Mouse (Mus musculus) heart, postnatal 0 days (tissue): ENCODE results near the gene Rita1. TPM values are rescaled to one million over a fixed set of nuclear protein-coding genes. Genes with fewer than 3 reads are reported as not detected.

Experiments
- ATAC-seq: fragments of 200-750 bp; cut with Nextera tagmentation; 2 replicates; pipeline ENCODE4 v1.8.0; 2017; ENCODE audit warnings: low read depth, moderate number of reproducible peaks, moderate library complexity; ENCODE audit not compliant: insufficient read depth
- DNase-seq: peaks from one replicate; pipeline ENCODE4 v3.0.0-alpha.2; 2016; ENCODE audit warnings: low spot score
- H3K27ac ChIP-seq: fragments of 300-500 bp; sonication (generic); 2 replicates; pipeline ENCODE4 v1.5.1; 2014; ENCODE audit warnings: low read depth, mild to moderate bottlenecking
- H3K27me3 ChIP-seq: fragments of 300-500 bp; sonication (generic); 2 replicates; pipeline ENCODE4 v1.6.1; 2014; ENCODE audit warnings: low read length, mixed read lengths; ENCODE audit not compliant: control insufficient read depth, insufficient read depth
- H3K36me3 ChIP-seq: fragments of 300-500 bp; sonication (generic); replicated peaks from 2 replicates; pipeline ENCODE4 v1.6.1; 2014; ENCODE audit warnings: low read length, mixed read lengths; ENCODE audit not compliant: control insufficient read depth, insufficient read depth
- H3K4me1 ChIP-seq: fragments of 300-500 bp; sonication (generic); 2 replicates; pipeline ENCODE4 v1.6.1; 2014; ENCODE audit warnings: antibody characterized with exemption; ENCODE audit not compliant: control insufficient read depth, insufficient read depth
- H3K4me2 ChIP-seq: fragments of 300-500 bp; sonication (generic); 2 replicates; pipeline ENCODE4 v1.6.1; 2014; ENCODE audit warnings: low read depth, mild to moderate bottlenecking, low read length, moderate library complexity
- H3K4me3 ChIP-seq: fragments of 300-500 bp; sonication (generic); 2 replicates; pipeline ENCODE4 v1.5.1; 2014; ENCODE audit warnings: low read depth, low read length
- H3K9ac ChIP-seq: fragments of 300-500 bp; sonication (generic); replicated peaks from 2 replicates; pipeline ENCODE4 v1.6.1; 2014; ENCODE audit warnings: low read depth, low read length, mixed read lengths
- H3K9me3 ChIP-seq: fragments of 300-500 bp; sonication (generic); replicated peaks from 2 replicates; pipeline ENCODE4 v1.6.1; 2016; ENCODE audit warnings: low read length; ENCODE audit not compliant: control insufficient read depth
- CTCF ChIP-seq: IDR thresholded peaks from 2 replicates; pipeline ENCODE4 v1.5.1; 2016; ENCODE audit warnings: antibody characterized with exemption, control low read depth, low read depth
- EP300 ChIP-seq: IDR thresholded peaks from 2 replicates; pipeline ENCODE4 v1.6.1; 2016; ENCODE audit warnings: antibody characterized with exemption, low read depth
- WGBS: fragments of 180-500 bp; shearing (Covaris S2); extraction: QIAGEN DNeasy Blood & Tissue Kit; methylation state at CpG from one replicate; pipeline ENCODE4 v1.1.7; 2014; 5-methylcytosine and 5-hydroxymethylcytosine counted together
- polyA plus RNA-seq: library from polyadenylated mRNA; unstranded; fragments of >200 nt; fragmentation: Nextera tagmentation; extraction: Ambion mirVana; gene quantifications from 2 replicates; pipeline ENCODE4 v1.2.1, GENCODE M21; 2015
- total RNA-seq: library from RNA; depleted of rRNA; stranded (reverse); fragments of >200 nt; gene quantifications from 2 replicates; pipeline ENCODE4 v1.2.3, GENCODE M21; 2014; ENCODE audit warnings: low replicate concordance

The Rita1 gene
- total and polyA plus RNA-seq, 2 experiments from 2014 or later: 15.7 to 24.5 TPM

DNA sequence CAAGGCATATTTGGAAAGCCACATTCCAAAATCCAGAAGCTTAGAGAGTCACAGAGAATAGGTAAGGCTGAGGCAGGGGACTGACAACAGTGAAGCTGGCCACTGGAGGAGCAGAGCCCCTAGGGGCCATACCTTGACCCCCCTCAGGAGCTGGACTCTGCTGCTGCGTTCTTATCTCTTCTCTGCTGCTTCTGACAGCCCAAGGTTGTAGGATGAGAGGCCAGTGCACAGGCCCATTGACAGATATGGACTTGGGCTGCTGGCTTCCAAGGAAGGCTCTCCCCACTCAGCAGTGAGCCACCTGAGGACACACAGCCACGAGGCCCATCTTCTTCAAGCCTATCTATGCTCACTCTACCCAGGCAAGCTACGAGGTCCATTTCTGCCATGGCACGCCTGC is 43.4 kb downstream of the Rita1 start:
- ATAC-seq: no peak
- Histone ChIP-seq H3K9ac (no peak overlapping the region), H3K4me1 (peaks cover 43% of the 10 kb centered on the region), H3K9me3 (no peaks in the 10 kb centered on the region), H3K4me2 (no peak overlapping the region), H3K27me3 (no peaks in the 10 kb centered on the region), H3K4me3 (no peak overlapping the region), H3K36me3 (no peaks in the 10 kb centered on the region), H3K27ac (no peak overlapping the region)
- 67% methylated on average over 4 of the region's 4 CpGs for WGBS
- no peak for DNase-seq
- no peak for TF ChIP-seq EP300
- TF ChIP-seq CTCF: no peak

DNA sequence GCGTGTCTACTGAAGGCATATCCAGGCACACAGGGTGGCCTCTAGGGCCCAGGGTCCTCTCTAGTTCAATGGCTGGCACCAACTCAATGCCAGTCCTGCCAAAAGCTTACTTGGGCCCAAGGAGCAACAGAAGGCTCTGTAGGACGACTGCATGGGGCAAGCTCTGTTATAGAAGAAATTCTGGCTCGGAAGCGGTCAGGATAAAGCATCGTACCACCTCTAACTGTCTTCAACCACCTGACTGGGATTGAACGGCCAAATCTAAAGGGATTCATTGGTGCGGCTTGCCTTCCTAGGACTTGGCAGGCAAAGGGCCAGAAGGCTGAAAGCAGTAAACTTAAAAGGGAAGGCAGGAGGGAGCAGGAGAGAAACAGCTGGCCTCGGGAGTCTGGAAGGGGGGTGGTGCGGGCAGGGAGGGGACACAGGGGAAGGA is 44.0 kb downstream of the Rita1 start:
- 78% methylated on average over 9 of the region's 9 CpGs for WGBS
- Histone ChIP-seq H3K4me3 (no peak overlapping the region), H3K9ac (no peak overlapping the region), H3K4me2 (no peak overlapping the region), H3K4me1 (peaks cover 49% of the 10 kb centered on the region), H3K9me3 (no peaks in the 10 kb centered on the region), H3K27me3 (no peaks in the 10 kb centered on the region), H3K36me3 (no peaks in the 10 kb centered on the region), H3K27ac (no peak overlapping the region)
- ATAC-seq: no peak
- DNase-seq: no peak
- TF ChIP-seq CTCF: no peak
- TF ChIP-seq EP300: no peak

DNA sequence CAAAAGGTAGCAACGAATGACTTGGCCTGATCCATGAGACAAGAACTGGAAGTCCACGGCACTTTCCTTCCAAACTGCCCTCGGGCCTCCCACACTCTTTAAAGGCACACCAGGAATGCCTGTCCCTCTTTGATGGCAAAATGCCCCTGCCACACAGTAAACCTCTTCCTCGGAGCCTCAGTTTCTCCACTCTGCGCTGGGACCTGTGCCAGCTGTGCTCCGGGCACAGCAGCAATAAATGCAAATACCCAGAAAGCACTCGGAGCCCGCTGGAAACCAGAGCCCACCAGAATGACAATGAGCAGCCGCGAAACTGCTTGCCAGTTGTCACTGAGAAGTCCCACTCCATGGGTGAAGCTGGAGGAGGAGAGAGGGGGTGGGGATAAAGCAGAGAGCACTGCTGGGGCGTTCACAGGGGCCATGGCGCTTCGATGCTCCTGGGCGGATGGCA is 44.6 kb downstream of the Rita1 start:
- ATAC-seq (no peak), DNase-seq (no peak)
- Histone ChIP-seq H3K27me3 (no peaks in the 10 kb centered on the region), H3K27ac (0 out of 2 replicates have a peak overlapping the region, but pooled peaks have one; percentile 57), H3K4me3 (no peak overlapping the region), H3K9ac (no peak overlapping the region), H3K4me2 (no peak overlapping the region), H3K36me3 (no peaks in the 10 kb centered on the region), H3K9me3 (no peaks in the 10 kb centered on the region), H3K4me1 (peaks cover 54% of the 10 kb centered on the region)
- WGBS: 73% methylated on average over 14 of the region's 14 CpGs
- no peak for TF ChIP-seq EP300
- no peak for TF ChIP-seq CTCF

DNA sequence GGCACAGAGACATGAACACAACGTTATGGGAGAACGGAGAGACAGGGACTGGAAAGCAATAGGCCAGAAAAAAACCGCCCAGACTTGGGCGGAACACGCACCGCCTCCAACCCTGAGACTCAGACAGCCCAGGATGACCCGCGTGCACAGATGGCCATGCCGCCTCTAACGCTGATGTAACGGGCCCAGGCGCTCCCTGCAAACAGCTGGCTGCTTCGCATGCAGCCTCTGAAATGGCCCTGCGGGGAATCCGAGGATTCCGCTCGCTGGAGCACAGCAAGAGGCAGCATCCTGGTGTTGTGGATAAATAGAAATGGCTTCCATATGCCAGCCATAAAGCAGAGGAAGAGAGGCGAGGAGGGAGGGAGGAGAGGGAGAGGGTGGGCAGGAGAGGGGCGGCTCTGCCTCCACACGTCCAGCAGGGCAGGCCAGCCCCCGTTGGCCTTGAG is 45.1 kb downstream of the Rita1 start:
- no peak overlapping the region for H3K4me3 ChIP-seq
- no peaks in the 10 kb centered on the region for H3K36me3 ChIP-seq
- TF ChIP-seq CTCF (no peak), EP300 (no peak)
- no peaks in the 10 kb centered on the region for H3K27me3 ChIP-seq
- DNase-seq: no peak
- H3K4me2 ChIP-seq: no peak overlapping the region
- peaks cover 57% of the 10 kb centered on the region for H3K4me1 ChIP-seq
- no peaks in the 10 kb centered on the region for H3K9me3 ChIP-seq
- H3K9ac ChIP-seq: no peak overlapping the region
- 64% methylated on average over 21 of the region's 21 CpGs for WGBS
- ATAC-seq: peak; percentile 21
- peak overlapping the region; percentile 57 for H3K27ac ChIP-seq

DNA sequence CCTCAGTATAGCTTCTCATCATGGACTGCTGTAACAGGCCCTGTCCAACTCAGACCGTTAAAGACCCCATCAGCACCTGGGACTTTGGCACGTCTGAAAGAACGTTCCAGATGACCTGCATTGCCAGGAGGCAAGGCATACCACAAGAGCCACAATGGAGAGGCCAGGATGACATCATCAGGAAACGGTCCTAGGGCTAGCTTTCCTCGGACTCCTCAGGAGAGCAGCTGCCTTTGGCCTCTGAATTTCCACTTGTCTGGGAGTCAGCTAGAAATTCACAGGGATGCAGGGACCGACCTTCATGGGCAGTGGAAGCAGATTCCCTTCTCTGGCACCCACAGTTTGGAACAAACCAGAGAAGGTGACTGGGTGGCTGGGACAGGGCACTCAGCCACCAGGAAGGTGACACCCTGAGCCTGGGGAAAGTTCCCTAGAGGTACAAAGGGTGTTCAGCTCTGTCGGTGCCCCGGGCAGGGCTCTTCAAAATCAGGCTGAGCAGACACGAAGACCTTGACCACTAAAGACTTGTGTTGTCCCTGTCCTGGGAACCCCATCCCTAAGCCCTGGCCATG is 45.6 kb downstream of the Rita1 start:
- 38% methylated on average over 9 of the region's 9 CpGs for WGBS
- Histone ChIP-seq H3K4me1 (peaks cover 56% of the 10 kb centered on the region), H3K9me3 (no peaks in the 10 kb centered on the region), H3K4me2 (no peak overlapping the region), H3K27ac (peak overlapping the region; percentile 57; the same call in 1 of the 2 replicates), H3K4me3 (no peak overlapping the region), H3K27me3 (no peaks in the 10 kb centered on the region), H3K9ac (no peak overlapping the region), H3K36me3 (no peaks in the 10 kb centered on the region)
- ATAC-seq: peak; percentile 18; the same call in 1 of the 2 replicates
- no peak for DNase-seq
- no peak for TF ChIP-seq CTCF
- no peak for TF ChIP-seq EP300

DNA sequence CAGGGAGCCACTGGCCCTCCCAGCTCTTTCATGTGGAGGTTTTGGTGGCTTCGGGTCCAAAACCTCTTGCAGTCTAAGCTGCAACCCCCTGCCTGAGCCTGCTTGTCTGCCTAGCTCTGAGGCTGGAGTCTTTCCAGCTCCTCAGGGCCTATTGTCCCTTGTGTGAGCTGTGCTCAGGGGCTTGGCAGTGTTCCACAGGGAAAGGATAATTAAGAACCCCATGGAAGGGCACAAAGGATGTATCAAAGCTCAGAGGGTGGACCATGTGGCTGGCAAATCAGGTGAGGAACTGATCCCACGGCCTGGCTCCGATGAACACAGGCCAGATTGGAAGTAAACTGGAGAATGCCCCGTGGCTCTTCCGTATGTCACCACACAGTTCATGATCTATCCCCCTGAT is 46.3 kb downstream of the Rita1 start:
- peak overlapping the region; percentile 26; the same call in 1 of the 2 replicates for H3K9ac ChIP-seq
- H3K27ac ChIP-seq: 0 out of 2 replicates have a peak overlapping the region, but pooled peaks have one; percentile 12
- H3K4me1 ChIP-seq: peaks cover 50% of the 10 kb centered on the region
- H3K4me2 ChIP-seq: no peak overlapping the region
- no peak overlapping the region for H3K4me3 ChIP-seq
- H3K36me3 ChIP-seq: no peaks in the 10 kb centered on the region
- H3K9me3 ChIP-seq: no peaks in the 10 kb centered on the region
- WGBS: 33% methylated on average over 5 of the region's 5 CpGs
- DNase-seq: no peak
- TF ChIP-seq CTCF (no peak), EP300 (no peak)
- ATAC-seq: 0 out of 2 replicates have a peak, but pooled peaks have one; percentile 9
- no peaks in the 10 kb centered on the region for H3K27me3 ChIP-seq
